Mouse (Mus musculus) small intestine, adult 2 months (tissue): ENCODE measurements around the gene Kat2a.

Experiments
- CTCF ChIP-seq: fragments of 200-500 bp; IDR thresholded peaks from 2 replicates; pipeline ENCODE4 v1.5.1; 2012; ENCODE audit warnings: low read depth, mild to moderate bottlenecking, control low read depth, inconsistent platforms, low read length, moderate library complexity, mixed read lengths; ENCODE audit not compliant: insufficient replicate concordance, insufficient read length; ENCODE audit errors: extremely low read depth
- POLR2A ChIP-seq: fragments of 200-500 bp; IDR thresholded peaks from 2 replicates; pipeline ENCODE4 v1.6.1; 2012; ENCODE audit warnings: low read depth, mild to moderate bottlenecking, control low read depth, inconsistent platforms, low read length, moderate library complexity

DNA sequence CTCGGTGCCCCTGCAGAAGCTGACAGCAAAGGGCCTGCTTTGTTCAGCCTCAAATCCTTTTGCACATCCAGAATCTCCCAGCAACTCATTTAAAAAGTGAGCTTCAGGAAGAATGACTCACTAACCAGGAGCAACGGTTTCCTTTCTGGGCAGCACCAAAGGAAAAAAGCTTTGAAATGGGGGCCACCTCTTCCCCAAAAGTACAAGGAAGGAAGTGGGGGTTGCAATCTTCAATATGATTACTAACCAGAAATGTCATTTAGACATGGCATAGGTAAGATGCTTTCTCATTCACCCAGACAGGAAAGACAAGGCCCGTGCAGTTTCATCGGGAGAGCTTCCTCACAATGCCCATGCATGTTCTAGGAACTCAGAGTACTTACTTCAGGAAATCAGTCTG lies 9.0 kb upstream of the Kat2a start:
- TF ChIP-seq CTCF (no peak), POLR2A (no peak)
